Mouse (Mus musculus) left cerebral cortex, adult 9 months (tissue): ENCODE data around the gene Cobll1.

ENCODE experiments used
- DNase-seq, 2 experiments: peaks; one replicate each; pipeline ENCODE4 v3.0.0; 2022; ENCODE audit warnings: low spot score in 2 of 2

The Cobll1 gene

DNA sequence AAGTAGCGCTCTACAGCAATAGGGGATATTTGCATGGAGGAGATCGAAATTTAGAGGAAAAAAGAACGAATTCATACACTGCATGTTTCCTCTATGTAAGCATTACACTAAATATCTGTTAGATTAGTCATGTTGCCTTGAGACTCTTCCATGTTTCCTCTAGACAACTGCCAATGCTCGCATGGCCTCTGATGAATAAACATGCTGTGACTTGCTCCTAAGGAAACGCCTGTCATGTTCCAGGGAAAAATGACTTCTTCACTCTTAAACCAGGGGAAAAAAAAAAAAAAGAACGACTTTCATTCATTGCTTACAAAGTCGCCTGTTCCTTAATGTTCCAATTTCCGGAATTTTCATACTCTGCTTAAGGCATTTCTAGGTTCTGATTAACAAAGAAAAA is 2.1 kb downstream of the Cobll1 start:
- DNase-seq = no peak

DNA sequence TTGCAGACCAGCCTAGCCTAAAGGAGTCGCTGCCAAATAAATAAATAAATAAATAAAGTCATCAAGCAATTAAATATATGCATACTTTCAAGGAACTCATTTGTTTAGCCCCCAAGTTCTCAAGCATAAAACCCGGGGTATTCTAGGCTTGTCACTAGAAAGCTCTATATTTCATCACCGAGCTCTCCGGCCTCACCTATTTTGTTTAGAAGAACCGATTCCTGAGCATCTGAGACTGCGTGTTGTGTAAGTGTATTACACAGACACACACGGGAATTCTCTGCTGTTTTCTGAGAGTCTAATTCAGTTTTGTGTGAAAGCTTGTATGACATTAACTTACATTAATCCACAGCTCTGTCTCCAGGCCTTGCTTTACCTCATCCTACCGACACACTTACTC is 2.6 kb downstream of the Cobll1 start:
- no peak for DNase-seq

DNA sequence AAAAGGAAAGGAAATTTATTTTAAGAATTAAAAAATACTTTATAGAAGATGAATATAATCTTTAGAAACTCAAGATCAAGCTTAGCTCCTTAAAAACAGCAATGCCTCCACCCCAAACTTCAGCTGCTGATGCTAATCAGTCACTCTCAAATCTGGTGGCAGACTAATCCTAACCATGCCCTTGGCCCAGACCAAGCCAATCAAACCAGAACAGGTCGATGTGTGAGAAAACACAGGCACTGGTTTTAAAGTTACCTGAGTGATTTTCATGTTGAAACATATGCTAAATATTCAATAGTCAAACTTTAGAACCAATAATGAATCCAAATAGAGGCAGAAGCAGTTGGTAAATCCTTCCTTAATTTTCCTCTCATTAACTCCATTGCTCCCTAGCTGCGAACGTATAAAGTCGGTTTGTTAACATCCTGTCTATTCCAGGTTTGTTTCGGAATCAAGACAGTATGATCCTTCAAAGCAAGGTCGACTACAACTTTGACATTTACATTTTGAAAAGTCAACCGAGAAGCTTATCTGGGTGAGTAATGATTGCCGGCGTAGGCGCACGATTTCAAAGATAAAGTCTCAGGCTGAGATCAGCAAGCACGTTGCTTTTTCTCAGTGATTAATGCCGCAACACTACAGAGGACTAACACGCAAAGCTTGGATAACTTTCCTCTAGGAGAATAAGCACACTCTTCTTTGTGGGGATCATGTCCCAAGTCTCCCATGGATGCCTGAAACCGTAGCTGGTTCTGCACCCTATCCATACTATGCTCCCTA is 6.3 kb downstream of the Cobll1 start:
- no peak for DNase-seq

DNA sequence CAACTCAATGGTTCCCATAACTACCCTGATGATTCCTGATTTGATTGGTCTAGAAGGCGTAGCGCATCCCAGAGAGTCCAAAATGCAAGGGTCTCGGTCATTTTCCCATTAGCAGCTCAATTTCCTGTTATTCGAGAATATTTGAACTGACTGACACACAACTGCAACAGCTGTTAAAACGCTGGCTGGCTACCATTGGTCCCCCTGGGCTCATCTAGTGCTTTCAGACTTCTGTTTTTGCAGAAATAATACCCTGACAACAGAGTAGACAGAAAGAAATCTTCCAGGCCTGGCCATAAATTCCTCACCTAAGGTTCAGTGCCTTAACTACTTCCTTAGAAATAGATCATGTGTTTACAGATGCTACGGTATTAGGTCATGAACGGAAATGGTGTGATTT is 10.8 kb downstream of the Cobll1 start:
- DNase-seq = no peak

DNA sequence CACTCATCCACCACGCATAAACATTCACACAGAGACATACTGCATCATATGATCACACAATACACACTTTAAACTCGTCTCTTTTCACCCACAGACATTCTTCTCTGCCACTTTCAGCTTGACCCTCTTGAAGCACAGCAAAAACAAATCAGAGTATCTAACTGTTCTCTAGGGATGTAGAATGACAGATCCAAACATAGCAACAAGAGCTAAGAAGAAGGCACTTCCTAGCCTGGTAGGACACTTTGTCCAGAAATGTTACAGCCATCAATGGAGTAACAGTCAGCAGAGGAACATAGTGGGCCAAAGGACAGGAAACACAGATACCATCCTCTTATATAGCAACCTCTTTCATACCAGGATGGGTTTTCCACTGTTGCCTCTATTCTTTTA is 11.3 kb downstream of the Cobll1 start:
- no peak for DNase-seq

DNA sequence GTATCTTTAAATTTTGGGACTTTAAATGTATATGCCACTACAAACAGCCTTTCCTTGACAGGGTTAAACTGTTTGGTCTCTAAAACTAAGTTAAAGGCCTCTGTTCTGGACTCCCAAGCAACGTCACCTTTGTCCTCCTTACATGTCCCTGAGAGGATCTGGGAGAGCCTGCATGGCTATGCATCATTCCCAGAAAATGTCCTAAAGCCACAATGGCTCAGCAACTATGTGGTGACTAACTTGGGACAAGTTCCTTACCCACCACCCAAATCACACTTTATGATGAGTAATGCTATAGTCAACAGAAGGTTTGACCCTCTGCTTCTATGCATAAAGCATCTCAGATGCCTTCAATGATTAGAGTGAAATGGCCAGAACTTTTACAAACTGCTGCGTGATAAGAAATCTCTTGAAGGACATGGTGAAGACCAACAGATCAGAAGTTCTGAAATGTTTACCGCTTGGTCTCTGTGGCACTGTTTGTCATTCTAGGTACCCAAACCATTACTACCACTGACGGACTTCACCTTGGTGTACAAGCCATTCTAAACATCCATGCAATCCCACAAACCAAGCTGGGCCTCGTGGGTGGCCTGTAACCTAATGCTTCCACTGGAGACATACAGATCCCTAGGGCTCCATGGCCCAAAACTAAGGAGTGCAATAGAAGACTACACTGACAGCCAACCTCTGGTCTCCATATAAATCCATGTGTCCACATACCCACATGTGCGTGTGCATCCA is 11.9 kb downstream of the Cobll1 start:
- no peak for DNase-seq

DNA sequence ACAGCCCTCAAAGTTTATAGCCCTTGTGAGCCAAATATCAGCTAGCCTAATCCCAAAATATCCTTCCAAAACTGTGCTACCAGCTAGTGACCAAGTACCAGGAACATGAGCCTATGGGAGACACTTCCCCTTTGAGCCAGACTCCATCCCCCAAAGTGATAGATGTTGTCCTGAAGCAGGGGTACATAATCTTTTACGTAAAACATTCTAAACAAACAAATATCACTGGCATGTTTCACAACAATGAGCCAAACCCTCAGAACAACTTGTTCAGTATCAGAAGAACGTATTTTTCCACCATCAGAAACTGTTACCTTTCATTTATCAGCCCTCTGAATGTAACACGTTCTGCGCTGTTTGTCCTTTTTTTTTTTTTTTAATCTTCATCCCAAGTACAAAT is 12.7 kb downstream of the Cobll1 start:
- no peak for DNase-seq

DNA sequence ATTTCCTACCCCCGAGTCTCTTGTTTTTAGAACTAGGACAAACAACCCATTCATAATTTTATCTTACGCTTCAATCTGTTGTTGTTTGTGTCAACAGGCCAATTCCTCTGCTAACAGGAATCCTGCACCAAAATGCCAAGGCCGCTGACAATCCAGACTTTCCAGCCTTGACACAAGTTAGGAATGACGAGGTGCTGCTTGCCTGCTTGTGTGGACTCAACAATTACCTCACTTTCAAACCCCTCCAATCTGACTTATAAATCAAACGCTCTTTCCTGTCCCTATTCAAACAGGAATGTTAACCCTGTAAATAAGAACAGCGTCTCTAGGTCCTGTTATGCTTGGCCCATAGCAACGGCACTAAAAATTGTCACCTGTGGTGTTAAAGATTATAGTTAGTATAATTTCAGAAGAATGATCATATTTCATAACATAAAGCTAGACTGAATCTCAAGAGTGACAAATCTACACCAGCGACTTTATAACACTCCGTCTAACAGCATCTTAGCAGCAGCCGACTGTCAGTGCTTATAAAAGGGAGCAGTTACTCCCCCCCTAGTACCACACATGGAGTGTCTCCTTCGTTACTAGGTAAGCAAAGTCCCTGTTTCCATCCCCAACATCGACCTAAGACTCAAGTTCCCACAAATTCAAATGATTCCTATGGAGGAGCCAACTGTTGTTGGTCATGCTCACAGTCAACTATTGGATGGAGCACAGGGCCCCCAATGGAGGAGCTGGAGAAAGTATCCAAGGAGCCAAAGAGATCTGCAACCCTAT is 15.1 kb downstream of the Cobll1 start:
- no peak for DNase-seq

DNA sequence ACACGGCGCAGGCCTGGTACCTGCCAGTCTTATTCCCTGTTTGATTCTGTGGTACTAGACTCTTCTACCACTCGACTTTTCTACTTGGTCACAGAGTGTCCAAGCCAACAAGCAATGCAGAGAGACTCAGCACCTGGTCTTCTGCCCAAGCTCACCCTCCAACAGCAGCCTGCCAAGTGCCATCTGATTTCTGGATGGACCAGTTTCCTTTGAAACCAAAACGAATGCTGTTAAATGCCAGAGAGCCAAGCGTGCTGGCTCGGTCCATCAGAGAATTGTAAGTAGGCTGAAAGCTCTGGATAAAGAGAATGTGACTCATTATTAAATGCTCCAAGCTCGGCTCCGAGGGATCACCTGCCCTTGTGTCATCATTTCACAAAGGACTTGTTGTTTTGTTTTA is 16.2 kb downstream of the Cobll1 start:
- no peak for DNase-seq

DNA sequence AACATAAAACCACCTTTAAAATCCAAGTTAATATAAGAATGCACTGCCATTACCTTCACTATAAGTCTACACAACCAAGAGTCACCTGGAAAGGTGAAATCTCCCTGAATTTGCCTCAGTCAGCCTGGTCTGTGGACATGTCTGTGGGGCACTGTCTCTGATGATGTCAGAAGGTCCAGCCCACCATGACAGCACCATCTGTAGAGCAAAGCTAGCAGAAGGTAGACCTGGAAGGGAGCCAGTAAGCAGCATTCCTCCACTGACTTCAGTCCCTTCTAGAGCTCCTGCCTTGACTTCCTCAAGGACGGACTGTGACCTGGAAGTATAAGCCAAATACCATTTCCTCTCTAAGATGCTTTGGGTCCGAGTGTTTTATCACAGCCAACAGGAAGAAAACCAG is 17.6 kb downstream of the Cobll1 start:
- no peak for DNase-seq

DNA sequence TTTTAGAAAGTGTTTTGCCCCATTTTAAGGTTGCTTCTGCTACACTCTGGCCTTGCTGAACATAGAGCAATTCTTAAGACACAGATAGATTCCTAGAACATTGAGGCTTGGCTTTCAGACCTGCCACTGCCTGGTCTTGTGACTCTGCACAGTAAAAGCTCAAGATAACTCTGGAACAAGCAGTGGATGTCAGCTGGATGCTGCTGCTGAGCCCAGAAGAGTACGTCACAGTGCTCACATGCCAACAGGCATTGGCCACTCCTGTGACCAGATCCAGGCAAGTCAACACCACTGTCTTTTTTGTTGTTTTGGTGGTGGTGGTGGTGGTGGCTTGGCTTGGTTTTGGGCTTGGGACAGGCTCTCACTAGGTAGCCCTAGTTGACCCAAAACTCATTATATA is 18.6 kb downstream of the Cobll1 start:
- no peak for DNase-seq

DNA sequence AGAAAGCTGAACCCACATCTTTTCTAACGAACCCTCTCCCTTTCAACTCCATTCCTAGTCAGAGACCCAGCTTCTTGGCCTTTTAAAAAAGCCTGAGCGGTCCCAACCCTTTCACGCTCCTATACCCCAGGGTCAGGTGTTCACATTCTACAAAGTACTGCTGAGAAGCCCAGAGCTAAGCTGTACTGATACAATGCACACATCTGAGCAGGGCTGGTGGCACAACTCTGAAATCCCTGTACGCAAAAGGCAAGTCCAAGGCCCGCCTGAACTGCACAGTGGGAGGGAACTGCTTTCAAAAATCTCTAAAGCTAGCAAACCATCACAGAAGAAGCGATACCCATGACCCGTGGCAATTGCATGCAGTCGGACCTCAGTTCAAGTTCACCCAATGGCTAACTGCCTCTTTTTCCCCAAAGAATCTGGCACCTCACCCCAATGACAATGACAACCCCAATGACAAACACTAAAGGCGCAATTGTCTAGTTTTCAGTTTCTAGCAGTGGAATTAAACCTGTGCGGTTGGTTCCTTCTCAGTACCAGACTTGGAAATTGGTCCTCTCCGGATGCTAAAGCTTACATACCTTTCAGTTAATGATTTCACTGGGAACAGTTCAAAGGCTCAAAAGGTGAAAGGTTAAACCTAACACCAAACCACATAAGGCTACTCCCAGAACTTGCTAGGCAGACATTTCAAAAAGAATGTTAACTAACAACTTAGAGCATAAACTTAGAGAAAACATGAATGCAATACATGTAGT is 19.6 kb downstream of the Cobll1 start:
- no peak for DNase-seq

DNA sequence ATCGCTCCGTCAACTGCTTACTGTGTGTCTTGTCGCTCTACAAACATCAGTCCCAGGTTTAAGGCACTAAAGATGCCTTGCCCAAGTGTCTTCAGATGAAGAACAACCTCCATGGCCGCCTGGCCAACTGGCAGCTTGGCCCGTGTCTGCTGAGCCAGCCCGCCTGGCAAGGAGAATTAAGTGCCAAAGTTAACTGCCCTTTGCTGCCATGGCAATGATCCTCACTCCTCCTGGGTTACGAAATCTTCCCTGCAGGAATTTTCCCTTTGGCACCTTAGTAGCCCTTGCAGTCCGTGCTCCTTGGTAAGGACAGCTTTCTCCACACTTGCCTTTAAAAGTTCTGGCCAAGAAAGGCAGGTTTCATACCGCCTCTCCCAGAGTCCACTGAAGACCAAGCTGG is 20.9 kb downstream of the Cobll1 start:
- no peak for DNase-seq

DNA sequence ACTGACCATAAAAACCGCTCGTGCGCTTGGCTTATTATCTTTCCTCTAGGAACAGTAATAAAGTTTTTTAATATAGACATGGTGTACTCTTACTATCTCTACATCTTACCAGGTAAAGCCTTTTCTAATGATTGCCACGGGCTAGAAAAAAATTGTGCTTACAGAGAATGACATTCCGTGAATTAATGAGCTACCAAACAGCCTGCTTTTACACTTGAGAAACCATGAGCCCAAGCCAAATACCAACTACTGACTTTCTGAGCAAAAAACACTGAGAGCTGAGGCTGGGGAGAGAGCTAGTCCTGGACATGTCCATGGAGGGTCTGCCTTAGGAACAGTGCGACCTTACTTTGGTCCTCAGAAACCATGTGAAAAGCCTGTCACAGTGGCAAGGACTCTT is 21.5 kb downstream of the Cobll1 start:
- no peak for DNase-seq

DNA sequence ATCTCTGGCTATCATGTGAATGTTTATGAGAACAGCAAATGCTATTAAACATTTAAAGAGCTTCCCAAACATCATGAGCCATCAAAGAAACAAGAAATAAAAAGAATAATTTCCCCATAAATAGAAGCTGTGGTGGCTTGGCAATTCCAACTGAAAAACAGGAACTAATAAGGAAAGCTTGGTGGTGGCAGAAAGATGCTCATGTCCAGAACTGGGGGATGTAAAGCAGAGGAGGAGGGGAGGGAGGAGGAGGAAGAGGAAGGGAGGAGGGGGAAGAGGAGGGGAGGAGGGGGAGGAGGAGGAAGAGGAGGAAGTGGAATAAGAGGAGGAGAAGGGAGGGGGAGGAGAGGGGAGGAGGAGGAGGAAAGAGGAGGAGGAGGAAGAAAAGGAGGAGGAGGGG is 23.0 kb downstream of the Cobll1 start:
- no peak for DNase-seq

DNA sequence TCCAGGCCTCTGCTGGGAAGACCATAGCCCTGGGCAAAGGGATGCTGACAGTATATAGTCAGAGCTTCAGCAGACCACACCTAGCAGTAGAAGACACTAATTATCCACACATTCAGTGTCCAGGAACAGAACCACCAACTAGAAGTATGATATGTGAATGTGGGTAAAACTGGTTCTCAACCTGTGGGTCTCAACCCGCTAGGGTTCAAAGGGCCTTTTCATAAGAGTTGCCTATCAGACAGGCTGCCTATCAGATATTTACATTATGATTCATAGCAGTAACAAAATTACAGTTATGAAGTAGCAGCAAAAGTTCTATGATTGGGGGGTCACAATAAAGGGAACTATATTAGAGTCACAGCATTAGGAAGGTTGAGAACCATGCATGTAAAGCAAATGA is 24.6 kb downstream of the Cobll1 start:
- no peak for DNase-seq

DNA sequence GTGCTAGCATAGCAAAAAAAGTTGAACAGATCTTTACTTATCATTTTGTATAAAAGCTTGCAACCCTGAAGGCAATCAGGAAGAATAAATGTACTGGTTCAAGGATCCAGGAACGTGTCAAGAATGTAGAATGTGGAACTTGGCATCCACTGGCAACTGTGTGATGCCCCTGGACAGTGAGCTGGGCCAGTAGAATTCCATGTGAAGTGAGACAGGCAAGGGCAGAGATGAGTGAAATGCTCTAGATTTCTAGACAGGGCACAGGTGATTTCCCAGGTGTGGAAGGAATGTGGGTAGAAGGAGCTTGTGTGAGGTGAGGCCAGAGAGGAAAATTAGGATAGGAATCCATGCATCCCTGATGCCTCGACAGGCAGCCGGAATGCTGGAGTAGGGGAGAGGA is 25.5 kb downstream of the Cobll1 start:
- DNase-seq = no peak

DNA sequence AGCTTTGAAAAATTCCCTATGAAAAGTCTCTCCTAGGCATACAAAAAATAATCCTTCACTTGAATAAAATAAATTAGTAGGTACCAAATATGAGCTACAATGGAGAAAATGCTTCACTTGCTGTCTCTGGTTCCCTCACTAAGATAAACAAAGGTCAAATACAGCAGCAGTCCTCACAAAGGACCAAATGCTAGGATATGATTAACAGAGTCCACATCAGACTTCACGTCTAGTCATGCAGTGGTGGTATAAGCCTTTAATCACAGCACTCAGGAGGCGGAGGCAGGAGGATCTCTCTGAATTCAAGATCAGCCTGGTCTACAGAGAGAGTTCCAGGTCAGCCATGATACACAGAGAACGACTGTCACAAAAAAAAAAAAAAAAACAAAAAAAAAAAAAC is 27.6 kb downstream of the Cobll1 start:
- DNase-seq = no peak

DNA sequence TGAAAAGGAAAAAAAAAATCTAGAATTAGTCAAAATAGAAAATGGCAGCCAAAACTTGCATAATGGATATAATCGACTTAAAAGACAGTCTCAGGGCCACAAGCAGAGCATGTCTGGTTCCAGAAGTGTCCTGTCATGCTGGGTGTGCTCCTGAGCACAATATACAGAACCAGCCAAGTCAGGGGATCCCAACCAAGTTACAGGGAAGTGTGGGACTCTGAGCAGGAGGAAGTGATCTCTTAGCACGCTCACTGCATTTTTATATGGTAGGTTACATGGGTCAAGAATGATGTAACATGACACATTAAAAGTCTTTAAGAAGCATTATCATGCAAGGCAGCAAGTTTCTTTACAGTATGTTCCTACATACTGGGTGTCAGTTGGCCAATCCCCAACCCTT is 31.5 kb downstream of the Cobll1 start:
- DNase-seq = no peak

DNA sequence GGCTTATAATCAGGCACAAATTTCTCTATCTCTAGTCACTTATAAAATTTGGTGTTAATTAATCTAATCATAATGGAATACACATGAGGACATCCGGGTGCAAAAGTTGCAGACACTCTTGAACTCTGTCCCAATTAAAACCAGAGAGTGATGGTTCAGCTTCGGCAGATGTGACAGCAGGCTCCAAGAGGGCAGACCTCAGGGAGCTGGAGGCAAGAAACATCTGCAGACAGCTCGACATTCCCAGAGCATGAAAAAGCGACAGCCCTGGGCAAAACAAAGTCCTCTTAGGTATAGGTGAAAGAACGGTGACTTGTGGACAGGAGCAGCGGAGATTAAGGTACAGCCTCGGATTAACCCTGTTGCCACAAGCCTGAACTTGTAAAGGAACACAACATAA is 35.5 kb downstream of the Cobll1 start:
- no peak for DNase-seq

DNA sequence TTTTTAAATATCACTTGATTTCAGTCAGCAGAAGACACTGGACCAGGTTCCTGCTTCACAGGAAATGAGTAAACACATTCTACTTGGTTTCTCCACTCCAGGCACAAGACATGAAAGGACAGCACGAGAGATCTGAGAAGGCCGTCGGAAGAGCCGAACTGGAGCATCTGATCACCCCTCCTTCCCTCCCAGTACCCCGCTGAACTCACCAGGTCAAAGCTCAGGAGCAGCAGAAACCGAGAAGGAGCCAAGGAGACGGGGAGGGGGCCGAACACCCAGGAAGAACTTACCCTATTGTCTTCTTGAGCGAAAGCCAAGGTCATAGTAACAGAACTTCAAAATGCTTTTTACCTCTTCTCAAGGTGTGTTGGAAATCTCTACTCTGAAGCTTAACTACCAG is 39.5 kb downstream of the Cobll1 start:
- DNase-seq = no peak

DNA sequence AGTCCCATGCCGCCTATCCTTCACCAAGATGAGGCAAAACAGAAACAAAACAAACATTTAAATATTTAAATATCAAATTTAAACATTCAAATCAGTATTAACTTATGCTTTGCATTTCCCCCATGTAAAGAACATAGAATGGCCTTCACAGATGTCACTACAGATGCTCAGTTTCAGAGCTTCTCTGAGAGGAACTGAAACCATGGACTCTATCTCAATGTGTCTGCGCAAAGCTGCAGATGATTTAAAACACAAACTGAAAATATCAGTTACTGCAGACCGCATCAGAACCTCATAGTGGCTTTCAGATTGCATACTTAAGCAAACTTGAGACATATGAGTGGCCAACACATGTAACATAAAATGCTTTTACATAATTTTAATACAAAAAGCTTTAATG is 40.6 kb downstream of the Cobll1 start:
- DNase-seq = no peak
